Mouse (Mus musculus): ENCODE measurements around the gene Lrg1.

DNA sequence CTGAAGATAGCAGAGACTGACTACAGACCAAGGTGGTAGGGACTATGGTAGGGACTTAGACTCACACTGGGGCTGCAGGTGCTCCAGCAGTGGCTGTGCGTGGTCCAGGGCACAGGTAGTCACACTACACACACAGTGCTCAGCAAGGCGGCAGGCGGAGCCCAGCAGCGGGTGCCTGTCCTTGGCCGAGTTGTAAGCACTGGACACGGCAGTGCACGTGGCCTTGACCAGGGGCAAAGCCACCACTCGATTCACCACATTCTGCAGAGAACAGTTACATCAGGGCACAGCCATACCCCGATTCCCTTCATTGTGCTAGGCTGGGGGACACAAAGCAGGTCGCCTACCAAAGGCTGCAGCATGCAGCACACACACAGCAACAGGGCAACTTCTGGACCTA, 5.6 kb downstream of the Lrg1 start:
- no peak for TF ChIP-seq CTCF (IDR thresholded peaks at IDR 0.05; ENCODE audit: control insufficient read depth, insufficient read depth, insufficient replicate concordance, low read depth, low read length)
- no peak for TF ChIP-seq POLR2A (IDR thresholded peaks at IDR 0.05; ENCODE audit: control insufficient read depth, low read depth, low read length)

Data from testis, adult 2 months (tissue).